Mouse (Mus musculus): ENCODE data around the gene Galnt5. TPM values are rescaled to one million over a fixed set of nuclear protein-coding genes. Genes with fewer than 3 reads are reported as not detected.

The Galnt5 gene
- 0.03 and 0.07 TPM in 2 replicates for polyA plus RNA-seq (2015; fragmentation: Nextera tagmentation; extraction: Ambion mirVana)

GRCm38 (mm10) chr2:57997752-57998430 is at the start of gene Galnt5:
Gene Galnt5 (plus strand): TSS chr2:57997884.
- Histone ChIP-seq H3K9me3 (replicated peaks) (no peaks in the 10 kb centered on the region), H3K4me3 (replicated peaks) (no peak within 1 kb of the TSS), H3K9ac (no peak within 1 kb of the TSS), H3K4me2 (no peak within 1 kb of the TSS), H3K27me3 (no peaks in the 10 kb centered on the region), H3K4me1 (replicated peaks) (no peaks in the 10 kb centered on the region), H3K36me3 (no peaks in the 10 kb centered on the region), H3K27ac (no peak within 1 kb of the TSS)
- ATAC-seq (ENCODE audit: low read depth) = no peak
- 44% methylated on average over 12 of the region's 12 CpGs for WGBS (ENCODE audit: insufficient replicate concordance)
- no peak for DNase-seq

- Histone ChIP-seq H3K27ac (no peak overlapping the region), H3K4me2 (no peak overlapping the region), H3K9me3 (replicated peaks) (no peaks in the 10 kb centered on the region), H3K9ac (no peak overlapping the region), H3K4me3 (replicated peaks) (no peak overlapping the region), H3K36me3 (no peaks in the 10 kb centered on the region), H3K27me3 (no peaks in the 10 kb centered on the region), H3K4me1 (replicated peaks) (no peaks in the 10 kb centered on the region)
- DNase-seq = no peak
- WGBS (ENCODE audit: insufficient replicate concordance) = 48% methylated on average over 2 of the region's 2 CpGs
- ATAC-seq (ENCODE audit: low read depth) = no peak
Measured at GRCm38 (mm10) chr2:57951620-57952019, 46.1 kb upstream of the Galnt5 start.

GRCm38 (mm10) chr2:57960786-57961185 is 36.9 kb upstream of the Galnt5 start:
- Histone ChIP-seq H3K4me3 (replicated peaks) (no peak overlapping the region), H3K27ac (no peak overlapping the region), H3K9ac (no peak overlapping the region), H3K4me1 (replicated peaks) (no peaks in the 10 kb centered on the region), H3K36me3 (no peaks in the 10 kb centered on the region), H3K4me2 (no peak overlapping the region), H3K27me3 (no peaks in the 10 kb centered on the region), H3K9me3 (replicated peaks) (no peaks in the 10 kb centered on the region)
- 68% methylated on average over 5 of the region's 5 CpGs for WGBS (ENCODE audit: insufficient replicate concordance)
- DNase-seq = no peak
- ATAC-seq (ENCODE audit: low read depth) = no peak

- no peaks in the 10 kb centered on the region for H3K36me3 ChIP-seq
- no peaks in the 10 kb centered on the region for H3K9me3 ChIP-seq (replicated peaks)
- H3K4me1 ChIP-seq (replicated peaks) = no peaks in the 10 kb centered on the region
- no peak for ATAC-seq (ENCODE audit: low read depth)
- no peak overlapping the region for H3K9ac ChIP-seq
- DNase-seq = no peak
- H3K27me3 ChIP-seq = no peaks in the 10 kb centered on the region
- H3K4me3 ChIP-seq (replicated peaks) = no peak overlapping the region
- H3K27ac ChIP-seq = no peak overlapping the region
- no peak overlapping the region for H3K4me2 ChIP-seq
Measured at GRCm38 (mm10) chr2:57982248-57982647, 15.4 kb upstream of the Galnt5 start.

GRCm38 (mm10) chr2:57991084-57991483 is 6.6 kb upstream of the Galnt5 start:
- no peak overlapping the region for H3K4me2 ChIP-seq
- WGBS (ENCODE audit: insufficient replicate concordance) = 72% methylated on average over 2 of the region's 2 CpGs

DNA sequence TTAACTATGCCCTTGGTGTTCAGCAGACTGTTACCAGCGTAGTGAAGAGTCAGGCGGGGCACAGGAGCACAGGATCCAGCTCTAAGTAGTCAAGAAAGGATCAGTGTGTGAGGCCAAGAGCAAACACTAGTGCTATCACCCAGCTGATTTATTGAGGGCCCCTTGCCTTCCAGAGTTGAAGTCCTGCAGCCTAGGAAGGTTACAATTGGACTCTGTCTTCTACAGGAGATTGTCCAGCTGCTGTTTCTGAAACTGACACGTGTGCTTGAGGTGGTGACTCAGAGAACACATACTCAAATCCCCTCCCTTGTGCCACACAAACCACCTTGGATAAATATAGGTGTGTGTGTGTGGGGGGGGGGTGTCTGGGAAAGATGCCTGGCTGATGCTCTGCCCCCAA is 3.8 kb downstream of the Galnt5 start:
- Histone ChIP-seq H3K27me3 (no peaks in the 10 kb centered on the region), H3K27ac (no peak overlapping the region), H3K4me3 (replicated peaks) (no peak overlapping the region), H3K4me1 (replicated peaks) (no peaks in the 10 kb centered on the region), H3K9me3 (replicated peaks) (no peaks in the 10 kb centered on the region), H3K9ac (no peak overlapping the region), H3K4me2 (no peak overlapping the region), H3K36me3 (no peaks in the 10 kb centered on the region)
- WGBS (ENCODE audit: insufficient replicate concordance) = 60% methylated on average over 3 of the region's 3 CpGs
- no peak for DNase-seq
- no peak for ATAC-seq (ENCODE audit: low read depth)

More at GRCm38 (mm10) chr2:57991084-57991483, 6.6 kb upstream of the Galnt5 start:
- no peak overlapping the region for H3K4me3 ChIP-seq (replicated peaks)
- H3K36me3 ChIP-seq = no peaks in the 10 kb centered on the region
- DNase-seq = no peak
- no peak overlapping the region for H3K27ac ChIP-seq
- no peak overlapping the region for H3K9ac ChIP-seq
- H3K4me1 ChIP-seq (replicated peaks) = no peaks in the 10 kb centered on the region
- ATAC-seq (ENCODE audit: low read depth) = no peak
- no peaks in the 10 kb centered on the region for H3K27me3 ChIP-seq
- H3K9me3 ChIP-seq (replicated peaks) = no peaks in the 10 kb centered on the region

DNA sequence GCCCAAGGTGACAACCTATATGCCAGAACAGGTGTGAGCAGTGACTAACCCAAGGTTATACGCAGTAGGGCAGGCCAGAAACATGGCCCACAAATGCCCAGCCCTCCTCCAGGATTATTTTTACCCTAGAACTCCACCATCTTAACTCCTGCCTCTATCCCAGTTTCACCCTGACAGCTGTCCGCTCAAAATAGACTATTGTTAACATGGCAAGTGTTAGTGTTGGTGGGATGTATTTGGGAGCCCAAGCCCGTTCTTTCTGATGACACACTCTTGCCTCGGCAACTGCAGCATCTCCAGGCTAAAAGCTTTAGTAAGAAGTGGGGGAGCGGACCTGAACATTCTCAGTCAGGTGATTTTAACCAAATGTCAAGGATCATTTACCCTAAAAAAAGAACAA is 9.4 kb downstream of the Galnt5 start:
- WGBS (ENCODE audit: insufficient replicate concordance) = 74% methylated on average over 5 of the region's 5 CpGs
- no peak overlapping the region for H3K27ac ChIP-seq
- H3K4me3 ChIP-seq (replicated peaks) = no peak overlapping the region
- no peaks in the 10 kb centered on the region for H3K36me3 ChIP-seq
- DNase-seq (no peak), ATAC-seq (ENCODE audit: low read depth) (no peak)
- no peaks in the 10 kb centered on the region for H3K4me1 ChIP-seq (replicated peaks)
- H3K9ac ChIP-seq = no peak overlapping the region
- no peaks in the 10 kb centered on the region for H3K9me3 ChIP-seq (replicated peaks)
- H3K4me2 ChIP-seq = no peak overlapping the region
- no peaks in the 10 kb centered on the region for H3K27me3 ChIP-seq

DNA sequence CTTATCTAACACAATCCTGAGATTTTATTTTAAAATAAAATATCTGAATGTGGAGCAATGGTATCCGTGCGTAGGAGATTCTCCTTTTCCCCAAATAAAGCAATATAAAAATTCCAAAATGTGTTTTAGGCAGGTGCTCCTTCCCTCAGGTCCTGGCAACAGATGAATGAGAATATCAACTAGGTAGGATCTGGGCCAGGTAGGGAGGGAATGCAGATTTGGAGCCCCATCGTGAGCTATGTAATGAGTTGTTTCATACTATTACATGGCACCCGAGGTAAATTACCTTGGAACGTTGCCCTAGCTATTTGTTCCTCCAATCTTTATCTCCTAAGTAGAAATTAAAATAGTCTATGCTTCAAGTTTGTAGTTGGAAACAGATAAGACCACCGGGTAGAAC is 25.9 kb downstream of the Galnt5 start:
- H3K9ac ChIP-seq = no peak overlapping the region
- H3K27ac ChIP-seq = no peak overlapping the region
- H3K36me3 ChIP-seq = no peaks in the 10 kb centered on the region
- ATAC-seq (ENCODE audit: low read depth) (no peak), DNase-seq (no peak)
- H3K4me2 ChIP-seq = no peak overlapping the region
- H3K4me3 ChIP-seq (replicated peaks) = no peak overlapping the region
- WGBS (ENCODE audit: insufficient replicate concordance) = 64% methylated on average over 6 of the region's 6 CpGs
- no peaks in the 10 kb centered on the region for H3K27me3 ChIP-seq
- H3K9me3 ChIP-seq (replicated peaks) = no peaks in the 10 kb centered on the region
- H3K4me1 ChIP-seq (replicated peaks) = no peaks in the 10 kb centered on the region

DNA sequence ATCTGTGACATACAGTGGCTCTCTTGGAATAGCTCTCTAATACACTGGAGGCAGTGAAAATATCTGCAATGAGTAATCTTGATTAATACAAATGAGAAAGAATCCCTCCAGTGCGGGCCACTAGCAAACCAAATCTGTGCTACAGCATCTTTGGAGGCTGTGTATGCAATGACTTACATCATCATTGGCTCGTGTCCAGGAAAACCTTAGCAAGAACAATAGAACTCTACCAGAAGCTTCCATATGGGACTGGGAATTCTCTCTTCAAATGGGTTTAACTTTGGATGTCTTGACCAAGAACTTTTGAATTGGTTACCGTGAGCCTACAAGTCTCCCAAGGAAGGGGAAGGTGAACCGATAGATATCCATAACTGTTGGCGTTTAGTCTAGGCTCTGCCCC is 29.1 kb downstream of the Galnt5 start:
- ATAC-seq (ENCODE audit: low read depth) (no peak), DNase-seq (no peak)
- Histone ChIP-seq H3K9ac (no peak overlapping the region), H3K27ac (no peak overlapping the region), H3K4me3 (replicated peaks) (no peak overlapping the region), H3K9me3 (replicated peaks) (no peaks in the 10 kb centered on the region), H3K27me3 (no peaks in the 10 kb centered on the region), H3K36me3 (no peaks in the 10 kb centered on the region), H3K4me1 (replicated peaks) (no peaks in the 10 kb centered on the region), H3K4me2 (no peak overlapping the region)
- 72% methylated on average over 5 of the region's 5 CpGs for WGBS (ENCODE audit: insufficient replicate concordance)

DNA sequence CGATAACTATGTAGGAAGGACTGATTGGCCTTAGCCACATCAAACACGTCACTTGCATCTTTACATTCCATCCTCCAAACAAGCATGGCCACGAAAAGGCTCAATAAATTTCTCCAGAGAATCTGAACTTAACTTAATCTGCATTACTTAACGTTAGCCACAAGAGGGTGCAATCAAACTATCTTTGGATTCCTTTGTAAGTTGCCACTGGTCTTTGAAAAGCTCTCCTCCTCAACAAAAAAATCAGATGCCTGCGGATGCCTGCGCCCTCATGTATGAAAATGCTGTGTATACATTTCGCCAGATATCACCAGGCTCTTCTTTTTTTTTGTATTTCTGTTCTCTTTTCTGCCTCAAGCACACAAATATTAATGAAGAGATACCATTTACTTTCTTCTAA is 31.7 kb downstream of the Galnt5 start:
- DNase-seq = no peak
- no peak for ATAC-seq (ENCODE audit: low read depth)
- H3K36me3 ChIP-seq = no peaks in the 10 kb centered on the region
- H3K27ac ChIP-seq = no peak overlapping the region
- no peaks in the 10 kb centered on the region for H3K4me1 ChIP-seq (replicated peaks)
- WGBS (ENCODE audit: insufficient replicate concordance) = 22% methylated on average over 7 of the region's 7 CpGs
- no peak overlapping the region for H3K4me3 ChIP-seq (replicated peaks)
- H3K27me3 ChIP-seq = no peaks in the 10 kb centered on the region
- no peaks in the 10 kb centered on the region for H3K9me3 ChIP-seq (replicated peaks)
- H3K9ac ChIP-seq = no peak overlapping the region
- no peak overlapping the region for H3K4me2 ChIP-seq

GRCm38 (mm10) chr2:58031431-58031830 is 33.7 kb downstream of the Galnt5 start:
- WGBS (ENCODE audit: insufficient replicate concordance) = 62% methylated on average over 3 of the region's 3 CpGs
- Histone ChIP-seq H3K9me3 (replicated peaks) (no peaks in the 10 kb centered on the region), H3K4me1 (replicated peaks) (peaks cover 7% of the 10 kb centered on the region)

DNA sequence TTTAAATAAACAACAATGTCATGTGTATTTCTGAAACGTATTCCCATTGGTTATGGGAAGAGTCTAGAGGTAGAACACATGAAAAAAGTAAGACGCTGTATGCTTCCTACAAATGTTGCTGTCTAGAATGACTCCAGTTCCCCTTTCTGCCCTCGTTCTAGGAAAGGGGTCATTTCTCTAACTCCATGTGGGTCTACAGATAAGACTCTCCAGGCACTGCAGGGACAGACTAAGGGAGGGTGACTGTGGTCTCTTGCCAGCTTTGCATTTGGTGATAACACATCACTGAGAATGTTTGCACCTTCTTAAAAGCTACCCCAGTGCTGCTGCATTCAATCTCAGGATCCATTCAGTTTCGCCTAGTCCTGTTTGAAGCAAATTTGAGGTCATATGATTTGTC is 38.0 kb downstream of the Galnt5 start:
- WGBS (ENCODE audit: insufficient replicate concordance) = 14% methylated on average over 4 of the region's 4 CpGs
- H3K27me3 ChIP-seq = no peaks in the 10 kb centered on the region
- H3K36me3 ChIP-seq = no peaks in the 10 kb centered on the region
- no peak overlapping the region for H3K4me3 ChIP-seq (replicated peaks)
- no peak overlapping the region for H3K4me2 ChIP-seq
- H3K27ac ChIP-seq = no peak overlapping the region
- no peak overlapping the region for H3K9ac ChIP-seq
- peaks cover 7% of the 10 kb centered on the region for H3K4me1 ChIP-seq (replicated peaks)
- ATAC-seq (ENCODE audit: low read depth) (peak; percentile 70), DNase-seq (peak; percentile 15)
- no peaks in the 10 kb centered on the region for H3K9me3 ChIP-seq (replicated peaks)

More at GRCm38 (mm10) chr2:58031431-58031830, 33.7 kb downstream of the Galnt5 start:
- Histone ChIP-seq H3K36me3 (no peaks in the 10 kb centered on the region), H3K4me3 (replicated peaks) (no peak overlapping the region), H3K9ac (no peak overlapping the region), H3K27ac (no peak overlapping the region), H3K4me2 (no peak overlapping the region), H3K27me3 (no peaks in the 10 kb centered on the region)
- ATAC-seq (ENCODE audit: low read depth) (no peak), DNase-seq (no peak)

Measured in liver, embryonic 13.5 days (tissue).